Mouse (Mus musculus) thymus, adult 2 months (tissue): ENCODE measurements around the gene Tmem11. TPM values are rescaled to one million over a fixed set of nuclear protein-coding genes. Genes with fewer than 3 reads are reported as not detected.
"Not testable (repeated sequence)": the region's sequence is repeated elsewhere in the genome, so short reads cannot be mapped to it uniquely, and the experiment has no call there.

Experiments
- DNase-seq: peaks from one replicate; pipeline ENCODE4 v3.0.0; 2021
- H3K27ac ChIP-seq: fragments of 200-500 bp; 2 replicates; pipeline ENCODE4 v1.5.1; 2012; ENCODE audit warnings: low read length, control low read depth; ENCODE audit not compliant: control insufficient read depth, insufficient read depth
- H3K27me3 ChIP-seq: fragments of 200-500 bp; 2 replicates; pipeline ENCODE4 v1.6.1; 2012; ENCODE audit warnings: mild to moderate bottlenecking, low read length, moderate library complexity, mixed read lengths; ENCODE audit not compliant: control insufficient read depth, insufficient read depth
- H3K36me3 ChIP-seq: fragments of 200-500 bp; 2 replicates; pipeline ENCODE4 v1.6.1; 2012; ENCODE audit warnings: mild to moderate bottlenecking, low read length, moderate library complexity; ENCODE audit not compliant: control insufficient read depth, insufficient read depth
- H3K4me1 ChIP-seq: fragments of 200-500 bp; replicated peaks from 2 replicates; pipeline ENCODE4 v1.6.1; 2012; ENCODE audit warnings: low read length; ENCODE audit not compliant: control insufficient read depth, insufficient read depth
- H3K4me3 ChIP-seq: fragments of 200-500 bp; 2 replicates; pipeline ENCODE4 v1.5.1; 2012; ENCODE audit warnings: mild to moderate bottlenecking, low read length, control low read depth, moderate library complexity; ENCODE audit not compliant: control insufficient read depth, insufficient read depth
- CTCF ChIP-seq: fragments of 200-500 bp; IDR thresholded peaks from 2 replicates; pipeline ENCODE4 v1.5.1; 2012; ENCODE audit warnings: mild to moderate bottlenecking, control low read depth, low read length, moderate library complexity, borderline replicate concordance; ENCODE audit not compliant: control insufficient read depth, poor library complexity, insufficient read depth; ENCODE audit errors: extremely low read depth
- POLR2A ChIP-seq: fragments of 200-500 bp; IDR thresholded peaks from 2 replicates; pipeline ENCODE4 v1.6.1; 2012; ENCODE audit warnings: mild to moderate bottlenecking, low read length, control low read depth, moderate library complexity; ENCODE audit not compliant: control insufficient read depth, poor library complexity, insufficient read depth; ENCODE audit errors: extremely low read depth
- WGBS: fragments of 180-500 bp; shearing (Covaris S2); methylation state at CpG from one replicate; pipeline ENCODE4 v1.1.7; 2018; 5-methylcytosine and 5-hydroxymethylcytosine counted together
- polyA plus RNA-seq: library from polyadenylated mRNA; depleted of rRNA; stranded (reverse); fragments of >200 nt; gene quantifications from 2 replicates; pipeline ENCODE4 v1.2.3, GENCODE M21; 2012

Gene Tmem11
- polyA plus RNA-seq, 1 experiment = 76.7 TPM

- TF ChIP-seq POLR2A (no peak), CTCF (no peak)
- Histone ChIP-seq H3K27ac (no peak overlapping the region), H3K36me3 (no peaks in the 10 kb centered on the region), H3K4me1 (no peaks in the 10 kb centered on the region), H3K27me3 (no peaks in the 10 kb centered on the region), H3K4me3 (no peak overlapping the region)
- WGBS = 76% methylated on average over 3 of the region's 3 CpGs
- DNase-seq = no peak
Observed at GRCm38 (mm10) chr11:60890744-60891143, 11.7 kb upstream of the Tmem11 start.

GRCm38 (mm10) chr11:60890286-60890685 is 11.2 kb upstream of the Tmem11 start:
- TF ChIP-seq CTCF = no peak
- no peak for TF ChIP-seq POLR2A
- H3K4me1 ChIP-seq = no peaks in the 10 kb centered on the region
- no peak overlapping the region for H3K4me3 ChIP-seq
- no peak for DNase-seq
- no peak overlapping the region for H3K27ac ChIP-seq
- no peaks in the 10 kb centered on the region for H3K27me3 ChIP-seq
- whole genome bisulfite sequencing = 82% methylated on average over 6 of the region's 6 CpGs
- H3K36me3 ChIP-seq = no peaks in the 10 kb centered on the region

GRCm38 (mm10) chr11:60889861-60890260 is 10.8 kb upstream of the Tmem11 start:
- DNase-seq = no peak
- H3K4me1 ChIP-seq = no peaks in the 10 kb centered on the region
- no peak overlapping the region for H3K4me3 ChIP-seq
- no peaks in the 10 kb centered on the region for H3K36me3 ChIP-seq
- TF ChIP-seq CTCF (no peak), POLR2A (no peak)
- H3K27ac ChIP-seq = no peak overlapping the region
- 48% methylated on average over 2 of the region's 2 CpGs for WGBS
- H3K27me3 ChIP-seq = no peaks in the 10 kb centered on the region

- not testable (repeated sequence) for H3K27ac ChIP-seq, H3K27me3 ChIP-seq, DNase-seq, H3K4me1 ChIP-seq, H3K4me3 ChIP-seq, H3K36me3 ChIP-seq
- WGBS = 95% methylated on average over 2 of the region's 3 CpGs
Observed at GRCm38 (mm10) chr11:60886986-60887385, 7.9 kb upstream of the Tmem11 start.

GRCm38 (mm10) chr11:60882386-60882785 is 3.3 kb upstream of the Tmem11 start:
- H3K27ac ChIP-seq = no peak overlapping the region
- H3K4me1 ChIP-seq = no peaks in the 10 kb centered on the region
- no peaks in the 10 kb centered on the region for H3K36me3 ChIP-seq
- no peak for DNase-seq
- WGBS = 85% methylated on average over 3 of the region's 3 CpGs
- TF ChIP-seq CTCF = no peak
- no peak for TF ChIP-seq POLR2A
- no peaks in the 10 kb centered on the region for H3K27me3 ChIP-seq
- no peak overlapping the region for H3K4me3 ChIP-seq

- Histone ChIP-seq H3K4me3 (no peak overlapping the region), H3K27me3 (no peaks in the 10 kb centered on the region), H3K36me3 (no peaks in the 10 kb centered on the region), H3K4me1 (peaks cover 2% of the 10 kb centered on the region), H3K27ac (no peak overlapping the region)
- TF ChIP-seq CTCF (no peak), POLR2A (no peak)
- DNase-seq = no peak
- over 99% methylated on average over 4 of the region's 4 CpGs for WGBS
Observed at GRCm38 (mm10) chr11:60880559-60880958, 1.5 kb upstream of the Tmem11 start.

GRCm38 (mm10) chr11:60879423-60879822 is 351 bp upstream of the Tmem11 start:
- Histone ChIP-seq H3K27ac (peak overlapping the region; percentile 85), H3K36me3 (no peaks in the 10 kb centered on the region), H3K4me3 (peak overlapping the region; percentile 72), H3K27me3 (no peaks in the 10 kb centered on the region), H3K4me1 (peaks cover 9% of the 10 kb centered on the region)
- TF ChIP-seq CTCF (no peak), POLR2A (no peak)
- 2% methylated on average over 11 of the region's 11 CpGs for WGBS
- DNase-seq = peak; percentile 51
